Mouse (Mus musculus) lung, adult 2 months (tissue): ENCODE measurements around the gene Arhgap42.

ENCODE experiments used
- CTCF ChIP-seq: fragments of 200-500 bp; IDR thresholded peaks from 2 replicates; pipeline ENCODE4 v1.5.1; 2011; ENCODE audit warnings: mild to moderate bottlenecking, low read length, control low read depth; ENCODE audit not compliant: insufficient read depth
- POLR2A ChIP-seq: fragments of 200-500 bp; IDR thresholded peaks from 2 replicates; pipeline ENCODE4 v1.6.1; 2011; ENCODE audit warnings: low read depth, mild to moderate bottlenecking, control low read depth, low read length, borderline replicate concordance; ENCODE audit errors: extremely low read depth

DNA sequence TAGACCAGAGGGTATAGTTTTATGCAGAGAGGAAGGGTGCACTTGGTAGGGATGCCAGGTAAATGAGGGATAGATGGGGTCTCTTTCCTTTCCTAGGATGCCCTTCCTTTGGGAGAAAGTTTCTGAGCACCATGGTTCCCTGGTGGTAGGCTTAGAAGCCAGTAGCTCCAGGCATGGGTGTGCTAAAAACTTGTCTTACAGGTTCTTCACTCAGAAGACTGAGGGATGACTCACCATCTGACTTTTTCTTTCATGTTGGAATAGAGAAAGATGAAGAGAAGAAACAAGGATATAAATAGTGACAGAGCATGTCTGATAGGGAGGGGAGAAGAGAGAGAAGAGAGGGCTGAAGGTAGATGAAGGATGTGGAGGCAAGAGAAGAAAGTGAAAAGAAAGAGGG lies 7.1 kb upstream of the Arhgap42 start:
- TF ChIP-seq CTCF (no peak), POLR2A (no peak)
